Mouse (Mus musculus) gonadal fat pad, adult 2 months (tissue): ENCODE results near the gene Kif18b. TPM values are rescaled to one million over a fixed set of nuclear protein-coding genes. Genes with fewer than 3 reads are reported as not detected.

Experiments
- DNase-seq: peaks from one replicate; pipeline ENCODE4 v3.0.0-alpha.2; 2012; ENCODE audit warnings: low read depth
- polyA plus RNA-seq: library from polyadenylated mRNA; depleted of rRNA; stranded (reverse); fragments of >200 nt; gene quantifications from 2 replicates; pipeline ENCODE4 v1.2.3, GENCODE M21; 2012

Gene Kif18b
- polyA plus RNA-seq, 1 experiment = 1.2 TPM

- no peak for DNase-seq
Observed at GRCm38 (mm10) chr11:102937529-102938182, 12.7 kb upstream of the Kif18b start.

- no peak for DNase-seq
Observed at GRCm38 (mm10) chr11:102936272-102936671, 11.3 kb upstream of the Kif18b start.

- no peak for DNase-seq
Observed at GRCm38 (mm10) chr11:102930672-102931071, 5.7 kb upstream of the Kif18b start.

- DNase-seq = no peak
Observed at GRCm38 (mm10) chr11:102925351-102925717, 410 bp upstream of the Kif18b start.

- no peak for DNase-seq
Observed at GRCm38 (mm10) chr11:102921491-102921890, 3.4 kb downstream of the Kif18b start.

GRCm38 (mm10) chr11:102918077-102918476 lies 6.8 kb downstream of the Kif18b start:
- no peak for DNase-seq

GRCm38 (mm10) chr11:102915380-102915779 lies 9.5 kb downstream of the Kif18b start:
- DNase-seq = no peak

DNA sequence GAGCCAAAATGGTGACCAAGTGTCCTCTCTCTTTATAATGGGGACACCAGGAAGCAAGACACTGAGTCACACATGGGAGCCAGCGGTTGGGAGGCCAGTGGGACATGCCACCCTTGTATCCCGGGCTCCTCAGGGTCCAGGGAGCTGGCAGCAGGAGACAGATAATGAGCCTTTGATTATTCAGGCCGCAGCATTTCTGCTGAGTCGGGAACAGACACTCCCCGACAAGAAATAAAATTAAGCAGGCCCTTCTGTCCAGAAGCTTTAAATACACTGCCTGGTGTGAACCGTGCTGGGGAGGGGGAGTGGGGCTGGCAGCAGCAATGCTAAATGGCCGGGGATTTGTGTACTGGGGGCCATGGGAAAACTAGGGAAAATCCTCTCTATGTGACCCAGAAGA lies 13.5 kb downstream of the Kif18b start:
- DNase-seq = no peak

DNA sequence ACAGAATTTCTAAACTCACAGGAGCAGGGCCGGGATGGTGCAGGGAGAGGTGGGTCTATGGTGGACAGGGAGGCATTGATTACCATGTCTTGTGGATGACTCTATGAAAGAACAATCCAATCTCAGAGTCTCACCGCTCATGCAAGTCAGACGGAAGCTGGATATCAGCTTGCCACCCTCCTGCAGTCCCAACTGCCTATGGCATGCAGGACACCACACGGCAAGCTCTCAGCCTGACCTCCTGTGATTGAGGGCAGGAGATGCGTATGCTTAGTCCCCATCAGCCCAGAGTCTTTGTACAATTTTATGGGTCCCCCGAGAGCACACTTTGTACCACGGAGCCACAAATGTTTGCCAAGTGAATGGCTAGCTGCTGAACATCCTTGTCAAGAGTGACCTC lies 21.3 kb downstream of the Kif18b start:
- no peak for DNase-seq

GRCm38 (mm10) chr11:102902107-102902506 lies 22.8 kb downstream of the Kif18b start:
- no peak for DNase-seq

DNA sequence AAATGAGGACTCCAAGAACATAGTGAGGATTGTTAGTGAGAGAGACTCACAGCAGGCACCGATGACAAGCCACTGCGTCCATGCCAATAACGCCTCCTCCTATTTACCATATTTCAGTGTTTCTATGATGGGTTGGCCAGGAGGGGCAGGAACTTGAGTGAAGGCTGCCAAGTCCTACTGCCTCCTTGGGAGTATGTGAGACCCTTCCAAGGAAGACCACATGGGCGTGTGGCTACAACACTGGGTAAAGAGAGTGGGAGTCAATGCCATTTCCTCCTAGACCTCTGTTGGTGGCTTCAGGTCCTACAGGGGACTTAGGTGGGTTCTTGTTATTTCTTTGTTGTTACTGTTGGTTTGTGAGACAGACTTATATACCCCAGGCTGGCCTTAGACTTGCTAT lies 23.7 kb downstream of the Kif18b start:
- DNase-seq = no peak

GRCm38 (mm10) chr11:102900763-102901162 lies 24.2 kb downstream of the Kif18b start, which contains the start of gene Gfap:
TSS of gene Gfap (minus strand) at chr11:102900912.
- DNase-seq = no peak

GRCm38 (mm10) chr11:102898408-102898807 lies 26.5 kb downstream of the Kif18b start:
- no peak for DNase-seq

GRCm38 (mm10) chr11:102896641-102897040 lies 28.3 kb downstream of the Kif18b start:
- DNase-seq = no peak

GRCm38 (mm10) chr11:102895779-102896178 lies 29.1 kb downstream of the Kif18b start:
- no peak for DNase-seq

DNA sequence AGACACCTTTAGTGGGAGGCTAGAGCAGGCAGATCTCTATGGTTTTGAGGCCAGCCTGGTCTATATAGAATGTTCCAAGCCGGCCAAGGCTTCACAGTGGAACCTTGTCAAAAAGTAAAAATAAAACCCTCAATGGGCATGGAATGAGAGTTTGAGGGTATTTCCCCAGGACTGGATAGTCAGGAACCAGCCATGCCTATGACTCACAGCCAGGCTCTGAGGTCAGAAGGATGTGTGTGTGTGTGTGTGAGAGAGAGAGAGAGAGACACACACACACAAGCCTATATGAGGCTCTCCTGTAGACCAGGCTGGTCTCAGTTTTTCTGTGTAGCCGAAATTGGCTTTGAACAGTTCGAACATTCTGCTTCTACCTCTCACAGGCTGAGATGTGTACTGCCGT lies 30.2 kb downstream of the Kif18b start:
- DNase-seq = no peak

DNA sequence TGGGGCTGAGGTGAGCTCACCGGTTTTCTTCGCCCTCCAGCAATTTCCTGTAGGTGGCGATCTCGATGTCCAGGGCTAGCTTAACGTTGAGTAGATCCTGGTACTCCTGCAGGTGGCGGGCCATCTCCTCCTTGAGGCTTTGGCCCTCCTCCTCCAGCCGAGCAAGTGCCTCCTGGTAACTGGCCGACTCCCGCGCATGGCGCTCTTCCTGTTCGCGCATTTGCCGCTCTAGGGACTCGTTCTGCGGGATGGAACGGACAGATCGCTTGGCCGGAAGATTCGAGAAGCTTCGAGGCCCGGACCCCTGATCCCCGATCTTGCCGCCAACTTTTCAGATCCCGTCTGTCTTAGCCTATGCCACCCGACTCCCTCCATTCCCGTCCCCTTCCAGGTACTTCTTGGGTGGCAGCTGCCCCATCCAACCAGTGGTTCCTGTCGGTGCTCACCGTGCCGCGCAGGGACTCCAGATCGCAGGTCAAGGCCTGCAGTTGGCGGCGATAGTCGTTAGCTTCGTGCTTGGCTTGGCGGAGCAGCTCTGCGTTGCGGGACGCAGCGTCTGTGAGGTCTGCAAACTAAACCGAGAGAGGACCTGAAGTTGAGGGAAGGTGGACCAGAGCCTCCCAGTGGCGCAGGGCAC lies 31.8 kb downstream of the Kif18b start:
- peak; percentile 33 for DNase-seq

GRCm38 (mm10) chr11:102890096-102890495 lies 34.8 kb downstream of the Kif18b start:
- DNase-seq = no peak

GRCm38 (mm10) chr11:102888135-102888534 lies 36.8 kb downstream of the Kif18b start:
- DNase-seq = no peak

DNA sequence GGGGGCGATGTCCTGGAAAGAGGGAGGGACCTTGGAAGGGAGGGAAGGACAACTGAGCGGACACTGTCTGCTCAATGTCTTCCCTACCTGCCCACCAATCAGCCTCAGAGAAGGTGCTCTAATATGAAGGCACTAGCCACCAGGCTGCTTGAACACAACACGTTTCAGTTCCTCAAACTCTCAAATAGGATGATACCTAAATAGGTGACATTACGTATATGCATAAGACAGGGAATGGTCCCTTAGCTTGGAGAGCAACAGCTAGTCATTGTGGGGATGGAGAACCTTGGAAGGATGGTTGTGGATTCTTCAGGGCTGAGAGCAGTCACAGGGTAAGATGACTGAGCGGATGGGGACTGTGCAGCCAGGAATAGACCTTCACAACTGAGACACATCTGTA lies 37.5 kb downstream of the Kif18b start:
- DNase-seq = no peak

DNA sequence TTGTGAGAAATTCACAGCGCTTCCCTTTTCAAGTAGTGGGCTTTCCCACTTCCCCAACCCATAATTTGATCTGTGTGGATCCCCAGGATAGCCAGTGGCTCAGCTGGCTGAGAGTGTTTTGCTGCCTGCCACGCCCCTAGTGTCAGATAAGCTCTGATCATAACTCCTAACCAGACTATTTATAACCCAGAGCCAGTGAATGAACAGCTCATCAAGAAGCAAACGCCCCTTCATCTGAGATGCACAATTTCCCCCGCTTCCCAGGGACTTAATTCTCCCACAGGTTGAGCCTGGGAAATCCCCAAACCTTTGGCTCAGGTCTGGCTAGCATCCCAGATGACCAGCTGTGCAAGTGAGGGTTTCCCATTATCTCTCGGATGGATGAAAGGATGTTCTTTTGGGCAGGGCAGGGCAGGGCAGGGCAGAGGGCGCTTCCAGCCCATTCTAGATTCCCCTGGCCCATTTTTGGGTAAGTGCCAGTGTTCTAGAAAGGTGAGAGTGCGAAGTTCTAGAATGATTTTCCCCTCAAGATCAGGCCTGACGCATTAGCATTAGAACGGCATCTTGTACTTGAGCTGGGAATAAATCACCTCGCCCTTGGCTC lies 40.2 kb downstream of the Kif18b start, which contains the start of gene Fam187a:
Fam187a (plus strand) TSS at position 554 of the 604 bp plus-strand sequence.
- no peak for DNase-seq

- DNase-seq = no peak
Observed at GRCm38 (mm10) chr11:102881314-102882198, 43.4 kb downstream of the Kif18b start.
